Mouse (Mus musculus): Measurements from ENCODE around the gene Tnfsfm13.

Gene Tnfsfm13

DNA sequence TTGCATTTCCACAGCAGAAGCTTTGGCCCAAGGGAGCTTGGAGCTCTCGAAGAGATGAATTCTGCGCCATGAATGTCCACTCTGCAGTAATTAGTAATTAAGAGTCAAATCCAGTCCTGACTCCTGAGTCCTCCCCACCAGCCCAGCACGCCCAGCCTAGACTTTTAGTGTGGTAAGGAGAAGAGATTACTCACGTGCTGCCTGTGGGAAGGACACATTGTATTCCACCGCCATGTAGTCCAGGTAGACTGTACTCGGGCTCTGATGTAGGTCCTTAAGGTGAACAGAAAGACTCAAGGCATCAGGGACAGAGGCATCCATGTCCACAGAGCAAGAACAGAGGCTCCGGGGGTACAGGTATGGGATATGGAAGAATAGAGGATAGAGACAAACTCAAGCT lies 31.1 kb downstream of the Tnfsfm13 start:
- in situ Hi-C loops (cut with MboI; ENCODE audit: low pct_unique_long_range_greater_than_20kb in 1 of 2, low sequenced_read_pairs in 2 of 2, unreplicated experiment in 1 of 2): no loop called here

DNA sequence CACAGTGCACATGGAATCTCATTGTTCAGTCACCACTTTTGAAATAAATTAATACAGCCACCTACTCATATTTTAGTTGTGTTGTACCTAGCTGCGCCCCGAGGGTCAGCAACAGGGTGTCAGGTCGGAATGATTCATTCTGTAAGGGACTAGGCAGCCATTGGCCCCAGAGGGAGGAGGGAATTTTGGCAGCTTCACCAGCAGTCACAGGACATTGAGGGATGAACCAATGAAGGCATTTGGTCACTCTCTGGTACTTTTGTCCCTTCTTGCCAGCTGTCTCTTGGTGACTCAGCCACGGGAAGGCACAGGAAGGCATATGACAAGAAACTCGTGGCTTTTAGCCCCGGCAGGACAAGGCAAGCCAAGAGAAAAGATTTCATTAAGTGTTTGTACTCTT lies 32.1 kb downstream of the Tnfsfm13 start:
- in situ Hi-C loops (cut with MboI; ENCODE audit: low pct_unique_long_range_greater_than_20kb in 1 of 2, low sequenced_read_pairs in 2 of 2, unreplicated experiment in 1 of 2): no loop called here

DNA sequence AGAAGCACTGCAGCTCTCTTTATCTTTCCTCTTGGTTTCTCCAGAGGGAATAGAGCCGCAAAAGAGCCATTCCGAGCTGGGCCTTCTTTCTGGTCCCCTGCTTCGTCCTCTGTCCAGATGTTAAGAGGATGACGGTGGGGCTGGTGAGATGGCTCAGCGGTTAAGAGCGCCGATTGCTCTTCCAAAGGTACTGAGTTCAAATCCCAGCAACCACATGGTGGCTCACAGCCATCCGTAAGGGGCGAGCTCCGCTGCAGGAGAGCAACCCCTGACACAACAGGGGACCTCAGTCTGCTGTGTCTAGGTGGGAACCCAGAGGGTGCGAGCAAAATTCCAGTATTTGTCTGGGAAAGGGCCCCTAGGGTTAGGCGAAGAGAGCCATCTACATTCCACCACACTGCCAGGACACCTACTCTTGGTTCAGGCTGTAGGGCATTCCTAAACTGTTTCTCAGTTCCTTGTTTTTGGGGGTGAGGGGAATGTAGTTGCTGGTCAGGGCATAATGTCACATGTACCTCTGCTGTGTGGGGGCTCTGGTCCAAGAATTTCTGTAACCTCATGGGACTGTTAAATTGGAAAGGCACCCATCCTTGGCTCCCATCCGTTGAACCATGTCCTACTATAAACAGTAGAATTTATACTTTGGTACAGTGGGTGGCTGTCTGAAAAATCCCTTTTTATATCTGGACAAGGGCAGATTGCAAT lies 32.8 kb downstream of the Tnfsfm13 start:
- in situ Hi-C loops (cut with MboI; ENCODE audit: low pct_unique_long_range_greater_than_20kb in 1 of 2, low sequenced_read_pairs in 2 of 2, unreplicated experiment in 1 of 2): no loop called here

DNA sequence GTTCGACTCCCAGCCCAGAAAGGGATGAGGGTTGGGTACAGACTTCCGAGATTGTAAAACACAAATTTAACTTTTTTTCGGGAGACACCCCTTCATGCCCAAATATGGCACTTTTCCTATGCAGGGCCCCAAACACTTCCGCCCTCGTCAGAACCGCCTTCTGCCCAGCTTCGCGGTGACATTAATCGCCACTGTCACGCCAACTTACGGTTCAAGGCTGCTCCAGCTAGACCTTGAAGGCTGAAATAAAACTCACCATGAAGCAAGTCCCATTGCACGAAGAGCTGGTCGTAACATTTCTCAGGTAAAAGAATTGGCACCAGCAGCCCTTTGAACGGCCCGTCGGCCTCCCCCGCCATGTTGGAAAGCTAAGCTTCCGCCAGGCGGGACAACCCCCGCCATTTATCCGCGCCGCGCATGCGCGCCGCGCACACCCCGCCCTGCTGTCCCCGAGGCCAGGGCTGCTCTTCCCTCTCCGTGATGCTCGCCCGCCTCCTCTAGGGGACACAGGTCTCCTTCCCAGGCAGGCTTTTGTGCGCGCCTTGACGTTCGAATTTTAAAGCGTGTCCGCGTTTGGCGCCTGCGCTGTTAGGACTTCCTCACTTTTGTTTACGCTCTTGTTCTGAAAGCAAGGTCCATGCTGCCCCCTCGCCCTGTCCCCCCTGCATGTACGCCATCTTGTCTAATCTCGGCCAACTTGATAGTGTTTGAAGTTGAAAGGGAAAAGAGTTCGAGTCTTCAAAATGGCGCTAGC lies 33.5 kb downstream of the Tnfsfm13 start, which contains the start of gene Mpdu1:
TSS of gene Mpdu1 (minus strand) at position 430 of the 754 bp plus-strand sequence.
- in situ Hi-C loops (cut with MboI; ENCODE audit: low pct_unique_long_range_greater_than_20kb in 1 of 2, low sequenced_read_pairs in 2 of 2, unreplicated experiment in 1 of 2): no loop called here

DNA sequence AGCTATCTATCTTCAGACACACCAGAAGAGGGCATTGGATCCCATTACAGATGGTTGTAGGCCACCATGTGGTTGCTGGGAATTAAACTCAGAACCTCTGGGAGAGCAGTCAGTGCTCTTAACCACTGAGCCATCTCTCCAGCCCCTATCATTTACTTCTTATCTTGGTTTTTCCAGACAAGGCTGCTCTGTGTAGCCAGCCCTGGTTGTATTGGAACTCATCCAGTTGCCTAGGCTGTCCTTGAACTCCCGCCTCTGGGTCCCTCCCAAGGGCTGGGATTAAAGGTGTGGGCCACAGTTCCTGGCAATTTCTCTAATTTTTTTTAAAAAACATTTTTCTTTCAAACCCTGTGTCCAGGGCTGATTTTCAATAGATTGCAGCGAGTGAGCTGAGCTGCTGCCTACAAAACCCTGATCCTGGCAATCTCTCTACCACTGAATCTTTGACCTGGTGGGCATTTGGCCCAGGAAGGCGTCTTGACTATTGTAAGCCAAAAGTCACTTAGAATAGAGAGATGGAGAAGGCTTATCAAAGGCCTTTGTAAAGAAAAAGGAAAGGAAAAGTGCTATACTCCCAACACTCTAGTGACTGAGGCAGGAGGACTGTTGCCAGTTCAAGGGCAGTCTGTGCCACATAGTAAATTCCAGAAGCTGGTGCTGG lies 34.5 kb downstream of the Tnfsfm13 start:
- in situ Hi-C loops (cut with MboI; ENCODE audit: low pct_unique_long_range_greater_than_20kb in 1 of 2, low sequenced_read_pairs in 2 of 2, unreplicated experiment in 1 of 2): no loop called here

DNA sequence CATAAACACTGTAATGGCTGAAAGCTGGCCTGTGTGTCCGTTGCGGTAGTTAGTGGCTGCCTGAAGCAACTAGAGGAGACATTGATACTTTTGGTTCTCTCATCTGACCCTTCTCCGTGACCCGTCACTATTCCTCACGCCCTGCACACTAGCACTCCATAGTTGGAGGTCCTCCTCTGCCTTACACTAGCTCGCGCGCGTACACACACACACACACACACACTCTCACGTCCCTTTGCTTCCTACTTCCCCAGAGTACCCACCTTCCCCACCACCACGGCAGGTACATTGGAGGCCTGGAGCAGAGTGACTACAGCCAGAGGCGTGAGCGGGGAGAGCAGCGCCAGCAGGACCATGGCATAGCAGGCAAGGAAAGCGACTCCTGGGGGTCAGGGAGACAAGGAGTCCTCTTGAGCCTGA lies 38.4 kb downstream of the Tnfsfm13 start:
- in situ Hi-C loops (cut with MboI; ENCODE audit: low pct_unique_long_range_greater_than_20kb in 1 of 2, low sequenced_read_pairs in 2 of 2, unreplicated experiment in 1 of 2): no loop called here

DNA sequence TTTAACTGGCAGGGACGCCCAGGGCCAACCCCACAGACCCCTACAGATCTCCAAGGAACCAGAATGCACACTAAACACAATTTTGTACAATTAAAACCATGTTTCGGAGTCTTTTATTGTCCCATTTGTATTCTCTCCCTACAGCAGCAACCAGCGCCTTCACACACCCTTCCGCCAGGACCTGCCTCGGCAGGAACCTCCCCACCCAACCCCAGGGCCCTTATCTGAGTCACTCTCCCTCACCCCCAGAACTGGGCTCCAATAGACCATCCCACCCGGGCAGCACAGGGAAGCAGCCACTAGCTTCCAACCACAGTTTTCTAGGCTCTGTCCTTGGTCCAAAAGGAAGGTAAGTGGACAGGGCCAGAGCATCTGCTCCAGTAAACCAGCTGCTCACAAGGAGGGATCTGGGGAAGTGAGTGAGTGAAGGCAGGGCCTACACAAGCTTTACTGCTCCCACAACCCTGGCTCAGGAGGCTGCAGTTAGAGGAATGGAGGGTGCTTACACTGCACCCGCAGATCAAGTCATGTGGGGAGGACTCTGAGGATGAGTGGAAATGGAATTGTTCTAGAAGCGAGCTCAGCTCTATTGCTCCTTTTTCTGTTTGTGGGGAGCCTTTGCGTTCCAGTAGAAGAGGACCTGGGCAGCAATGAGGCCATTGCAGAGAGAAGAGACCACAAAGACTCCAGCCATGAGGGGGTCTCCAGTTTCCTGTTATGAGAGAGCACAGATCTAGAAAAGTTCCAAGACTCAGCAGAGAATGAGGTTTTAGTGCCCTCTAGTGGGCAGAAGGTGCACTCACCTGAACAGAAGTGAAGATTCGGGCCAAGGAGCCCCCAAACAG lies 39.1 kb downstream of the Tnfsfm13 start:
- in situ Hi-C loops (cut with MboI; ENCODE audit: low pct_unique_long_range_greater_than_20kb in 1 of 2, low sequenced_read_pairs in 2 of 2, unreplicated experiment in 1 of 2): no loop called here

DNA sequence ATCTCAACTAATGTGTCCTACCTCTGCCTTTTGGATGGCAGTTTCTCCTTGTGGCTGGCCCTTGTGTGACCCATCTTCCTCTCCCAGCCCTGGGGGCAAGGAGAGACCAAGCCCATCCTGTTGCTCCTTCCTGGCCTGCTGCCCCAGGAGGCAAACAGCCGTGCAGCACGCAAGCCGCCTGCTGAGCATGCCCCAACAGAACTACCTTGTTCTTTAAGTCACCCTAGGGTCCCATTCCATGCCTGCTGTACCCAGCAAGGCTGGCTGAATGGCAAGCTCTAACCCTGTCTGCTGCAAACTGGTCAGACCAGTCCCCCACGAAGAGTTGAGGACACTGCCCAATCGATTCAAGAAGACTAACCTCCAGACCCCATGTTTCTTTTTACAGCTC lies 39.8 kb downstream of the Tnfsfm13 start:
- in situ Hi-C loops (cut with MboI; ENCODE audit: low pct_unique_long_range_greater_than_20kb in 1 of 2, low sequenced_read_pairs in 2 of 2, unreplicated experiment in 1 of 2): no loop called here

DNA sequence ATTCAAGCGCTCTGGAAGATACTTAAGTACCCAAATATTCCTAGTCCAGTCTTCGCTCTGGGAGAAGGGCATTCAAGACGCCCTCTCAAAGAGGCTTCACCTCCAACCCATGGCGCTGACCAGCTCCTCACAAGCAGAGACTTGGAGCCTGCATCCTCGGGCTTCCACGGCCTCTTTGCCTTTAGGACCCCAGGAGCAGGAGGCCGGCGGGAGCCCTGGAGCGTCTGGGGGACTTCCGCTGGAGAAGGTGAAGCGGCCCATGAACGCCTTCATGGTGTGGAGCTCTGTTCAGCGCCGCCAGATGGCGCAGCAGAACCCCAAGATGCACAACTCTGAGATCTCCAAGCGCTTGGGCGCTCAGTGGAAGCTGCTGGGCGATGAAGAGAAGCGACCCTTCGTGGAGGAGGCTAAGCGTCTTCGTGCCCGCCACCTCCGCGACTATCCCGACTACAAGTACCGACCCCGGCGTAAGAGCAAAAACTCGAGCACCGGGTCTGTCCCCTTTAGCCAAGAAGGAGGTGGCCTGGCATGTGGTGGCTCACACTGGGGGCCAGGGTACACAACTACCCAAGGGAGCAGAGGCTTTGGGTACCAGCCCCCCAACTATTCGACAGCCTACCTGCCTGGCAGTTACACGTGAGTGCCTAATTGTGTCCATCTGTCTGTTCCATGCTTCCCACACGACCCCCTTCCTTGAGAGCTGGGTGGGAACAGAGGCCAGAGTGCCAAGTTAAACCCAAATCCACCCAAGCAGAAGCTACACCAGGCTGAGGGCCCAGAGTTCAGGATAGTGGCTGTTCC lies 40.4 kb downstream of the Tnfsfm13 start, which contains the start of gene Sox15:
TSS of gene Sox15 (plus strand) at position 51 of the 801 bp plus-strand sequence.
- in situ Hi-C loops (cut with MboI; ENCODE audit: low pct_unique_long_range_greater_than_20kb in 1 of 2, low sequenced_read_pairs in 2 of 2, unreplicated experiment in 1 of 2): no loop called here

DNA sequence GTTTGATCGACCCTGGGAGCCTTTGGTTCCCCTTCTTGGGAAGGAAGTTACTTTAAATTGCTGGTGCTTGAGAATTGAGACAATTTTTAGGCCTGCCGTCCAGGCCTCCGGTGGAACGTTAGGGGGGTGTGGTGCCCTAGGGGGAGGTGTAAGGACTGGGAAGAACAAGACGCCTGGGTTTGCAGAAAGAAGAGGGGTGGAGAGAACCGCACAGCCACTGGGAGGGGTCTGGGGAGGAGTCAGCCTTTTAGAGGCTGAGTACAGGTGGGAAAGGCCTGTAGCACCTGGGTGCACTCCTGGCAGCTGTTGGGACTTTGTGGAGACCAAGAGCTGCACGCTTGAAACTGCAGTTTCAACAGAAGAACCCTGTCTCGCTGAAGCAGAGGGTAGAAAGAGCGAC lies 41.1 kb downstream of the Tnfsfm13 start:
- in situ Hi-C loops (cut with MboI; ENCODE audit: low pct_unique_long_range_greater_than_20kb in 1 of 2, low sequenced_read_pairs in 2 of 2, unreplicated experiment in 1 of 2): no loop called here

DNA sequence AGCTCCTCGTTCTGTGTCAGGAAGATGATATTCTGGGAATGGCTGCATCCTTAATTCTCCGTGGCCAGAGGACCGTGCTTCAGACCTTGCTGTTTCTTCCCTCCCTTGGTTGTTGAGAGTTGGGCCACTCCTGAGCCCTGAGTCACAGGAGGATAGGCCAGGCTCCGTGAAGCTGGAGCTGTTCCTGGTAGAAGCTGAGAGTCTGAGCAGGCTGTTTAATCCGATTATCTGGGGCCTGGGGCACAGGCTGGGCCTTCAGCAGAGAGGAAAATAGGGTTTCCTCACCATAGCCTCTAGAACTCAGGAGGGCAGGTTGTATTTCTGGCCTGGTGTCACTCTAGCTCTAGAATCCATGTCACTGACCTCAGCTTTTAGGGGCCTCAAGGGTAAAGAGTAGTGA lies 42.5 kb downstream of the Tnfsfm13 start:
- in situ Hi-C loops (cut with MboI; ENCODE audit: low pct_unique_long_range_greater_than_20kb in 1 of 2, low sequenced_read_pairs in 2 of 2, unreplicated experiment in 1 of 2): no loop called here

DNA sequence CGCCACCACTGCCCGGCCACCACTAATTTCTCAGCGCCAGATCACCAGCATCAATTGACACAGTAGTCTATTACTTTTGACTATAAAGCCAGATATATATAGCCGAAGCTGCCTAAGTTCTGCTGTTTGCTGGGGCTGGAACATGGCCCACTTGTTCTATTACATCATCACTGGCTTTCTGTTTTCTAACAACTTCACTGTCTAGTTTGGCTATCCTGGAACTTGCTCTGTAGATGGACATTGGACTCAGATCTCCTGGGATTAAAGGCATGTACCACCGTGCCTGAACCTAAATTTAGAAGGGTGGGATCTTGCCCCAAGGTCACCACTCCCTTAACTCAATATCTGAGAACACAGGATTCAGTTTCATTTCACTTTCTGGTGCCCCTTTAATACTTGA lies 50.0 kb downstream of the Tnfsfm13 start:
- in situ Hi-C loops (cut with MboI; ENCODE audit: low pct_unique_long_range_greater_than_20kb in 1 of 2, low sequenced_read_pairs in 2 of 2, unreplicated experiment in 1 of 2): loop anchor here in 1 of 2 experiments (25.0 kb wide), 1 partner anchor 241 kb away; the partner anchor contains the start of genes Acap1, Kctd11 and Tmem95

DNA sequence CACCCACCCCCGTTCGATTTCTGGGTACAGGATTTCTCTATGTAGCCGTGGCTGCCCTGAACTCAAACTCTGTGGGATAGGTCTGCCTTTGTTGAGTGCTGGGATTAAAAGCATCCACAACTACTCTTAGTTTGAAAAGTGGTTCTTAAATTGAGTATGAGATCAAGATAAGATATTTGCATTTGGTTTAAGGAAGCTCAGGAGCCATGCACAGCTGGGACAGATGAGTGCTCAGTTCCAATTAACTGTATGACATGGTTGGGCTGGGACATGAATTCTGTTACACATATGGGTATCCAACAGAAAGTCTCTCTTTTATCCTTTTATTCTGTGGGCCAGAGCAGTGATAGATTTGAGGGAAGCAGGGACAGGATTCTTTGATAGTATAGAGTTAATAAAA lies 60.4 kb downstream of the Tnfsfm13 start:
- in situ Hi-C loops (cut with MboI; ENCODE audit: low pct_unique_long_range_greater_than_20kb in 1 of 2, low sequenced_read_pairs in 2 of 2, unreplicated experiment in 1 of 2): loop anchor here (10.0 to 25.0 kb wide), 2 partner anchors 79 to 252 kb away; partner anchors contain the start of genes Acap1 (in 1 of the 2), Kctd11 (in 1 of the 2) and Tmem95 (in 1 of the 2)

DNA sequence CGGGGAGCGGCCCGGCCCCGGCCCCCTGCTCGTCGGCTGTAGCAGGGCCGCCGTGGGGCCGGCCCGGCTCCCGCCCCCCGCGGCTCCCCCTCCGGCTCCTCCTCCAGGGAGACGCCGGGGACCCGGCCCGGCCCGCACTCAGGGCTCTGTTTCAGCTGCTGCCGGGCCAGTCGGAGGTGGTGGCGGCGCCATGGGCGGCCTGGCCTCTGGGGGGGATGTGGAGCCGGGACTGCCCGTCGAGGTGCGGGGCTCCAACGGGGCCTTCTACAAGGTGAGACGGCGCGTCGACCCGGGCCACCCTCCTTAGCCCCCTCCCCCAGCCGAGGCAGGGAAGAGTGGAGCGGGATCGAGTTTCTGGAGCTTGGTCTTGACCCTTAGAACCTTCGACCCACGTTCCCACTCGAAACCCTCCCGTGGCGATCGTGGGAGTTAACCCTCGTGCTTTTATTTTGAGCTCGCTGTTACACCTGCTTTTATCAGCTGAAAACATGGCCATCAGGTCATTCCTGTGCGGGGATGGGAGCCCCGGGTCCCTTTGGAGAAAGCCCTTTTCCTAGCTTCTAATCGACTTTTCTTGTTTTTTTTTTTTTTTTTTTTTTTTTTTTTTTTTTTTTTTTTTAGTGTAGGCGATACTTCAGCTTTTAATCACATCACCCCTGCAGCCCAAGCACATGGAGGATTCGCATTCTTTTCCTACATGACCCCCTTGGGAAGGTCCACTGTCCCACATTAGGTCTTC lies 62.6 kb downstream of the Tnfsfm13 start:
- in situ Hi-C loops (cut with MboI; ENCODE audit: low pct_unique_long_range_greater_than_20kb in 1 of 2, low sequenced_read_pairs in 2 of 2, unreplicated experiment in 1 of 2): loop anchor here (10.0 to 25.0 kb wide), 2 partner anchors 82 to 254 kb away; partner anchors contain the start of genes Acap1 (in 1 of the 2), Kctd11 (in 1 of the 2) and Tmem95 (in 1 of the 2)

Data from mouse embryonic stem cell (cell line).